Mouse (Mus musculus) ES-E14 (cell line): ENCODE measurements around the gene Tdp2.
A peak's percentile ranks its signal among the peaks of the same experiment; 100 is the strongest.

ENCODE experiments used
- CHD2 ChIP-seq: IDR thresholded peaks from 2 replicates; pipeline ENCODE4 v1.6.1; 2014; ENCODE audit warnings: mild to moderate bottlenecking, low read depth, low read length, inconsistent platforms
- HCFC1 ChIP-seq: IDR thresholded peaks from 2 replicates; pipeline ENCODE4 v1.6.1; 2012; ENCODE audit warnings: low read length, inconsistent platforms, borderline replicate concordance; ENCODE audit not compliant: insufficient read depth
- MAFK ChIP-seq: IDR thresholded peaks from 2 replicates; pipeline ENCODE4 v1.6.1; 2014; ENCODE audit warnings: mild to moderate bottlenecking, low read depth, low read length, inconsistent platforms; ENCODE audit not compliant: insufficient read depth
- ZNF384 ChIP-seq: IDR thresholded peaks from 2 replicates; pipeline ENCODE4 v1.6.1; 2012; ENCODE audit warnings: low read depth, low read length, inconsistent platforms

DNA sequence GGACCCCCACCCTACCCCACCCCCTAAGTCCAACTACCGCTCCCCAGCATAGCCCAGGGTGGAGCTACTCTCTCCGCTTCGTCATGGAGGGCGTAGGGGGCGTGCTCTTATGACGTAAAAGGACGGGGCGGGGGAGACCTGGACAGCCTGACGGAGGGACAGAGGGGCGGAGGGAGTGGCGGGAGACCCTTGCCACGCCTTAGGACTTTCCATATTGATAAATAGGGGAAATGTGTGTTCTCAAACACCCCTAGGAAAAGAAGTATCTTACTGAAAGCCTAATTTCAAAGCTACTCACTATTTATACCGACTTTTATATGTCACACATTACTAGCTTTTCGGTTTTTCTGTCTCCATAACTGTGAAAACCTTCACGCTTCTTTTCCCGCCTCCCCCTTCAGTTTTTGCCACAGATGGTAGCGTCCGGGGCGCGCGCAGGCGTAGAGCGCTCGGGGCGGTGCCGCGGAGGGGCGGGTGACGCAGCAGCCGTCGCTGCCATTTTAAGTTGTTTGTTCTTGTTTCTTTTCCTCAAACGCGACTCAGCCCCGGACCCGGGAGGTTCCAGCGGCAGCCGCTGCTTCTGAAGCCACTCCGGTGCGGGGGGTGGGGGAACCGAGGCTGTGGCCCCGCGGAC lies 30.7 kb upstream of the Tdp2 start:
- TF ChIP-seq ZNF384: no peak
- peak; percentile 8 for TF ChIP-seq HCFC1
- no peak; the same call in 1 of the 2 replicates for TF ChIP-seq CHD2
- TF ChIP-seq MAFK: peak; percentile 16; the same call in 1 of the 2 replicates
